Mouse (Mus musculus) spleen, adult 2 months (tissue): ENCODE data around the gene Dupd1. TPM values are rescaled to one million over a fixed set of nuclear protein-coding genes. Genes with fewer than 3 reads are reported as not detected.

Experiments used
- DNase-seq, 2 experiments: peaks; one replicate each; pipeline versions ENCODE4 v3.0.0 to v3.0.0-alpha.2; 2012 to 2021; ENCODE audit warnings: low spot score in 2 of 2, low read depth in 1 of 2
- H3K27ac ChIP-seq: fragments of 200-500 bp; 2 replicates; pipeline ENCODE4 v1.5.1; 2012; ENCODE audit warnings: low read length, inconsistent platforms; ENCODE audit not compliant: insufficient read depth
- H3K27me3 ChIP-seq: fragments of 200-500 bp; 2 replicates; pipeline ENCODE4 v1.6.1; 2012; ENCODE audit warnings: mild to moderate bottlenecking, moderate library complexity, low read length, inconsistent platforms; ENCODE audit not compliant: control insufficient read depth, insufficient read depth
- H3K36me3 ChIP-seq: fragments of 200-500 bp; 2 replicates; pipeline ENCODE4 v1.6.1; 2012; ENCODE audit warnings: mild to moderate bottlenecking, low read length, inconsistent platforms; ENCODE audit not compliant: control insufficient read depth, insufficient read depth
- H3K4me1 ChIP-seq: fragments of 200-500 bp; 2 replicates; pipeline ENCODE4 v1.6.1; 2011; ENCODE audit warnings: inconsistent platforms; ENCODE audit not compliant: control insufficient read depth, insufficient read depth, insufficient read length
- H3K4me3 ChIP-seq: fragments of 200-500 bp; 2 replicates; pipeline ENCODE4 v1.5.1; 2011; ENCODE audit warnings: mild to moderate bottlenecking, inconsistent platforms; ENCODE audit not compliant: insufficient read depth, insufficient read length; ENCODE audit errors: extremely low read depth
- CTCF ChIP-seq: fragments of 200-500 bp; IDR thresholded peaks from 2 replicates; pipeline ENCODE4 v1.5.1; 2011; ENCODE audit warnings: mild to moderate bottlenecking, inconsistent platforms; ENCODE audit not compliant: insufficient read depth, insufficient read length, insufficient replicate concordance; ENCODE audit errors: extremely low read depth
- POLR2A ChIP-seq: fragments of 200-500 bp; IDR thresholded peaks from 2 replicates; pipeline ENCODE4 v1.6.1; 2011; ENCODE audit warnings: low read depth, low read length, inconsistent platforms
- WGBS: fragments of 180-500 bp; shearing (Covaris S2); methylation state at CpG from one replicate; pipeline ENCODE4 v1.1.7; 2018; 5-methylcytosine and 5-hydroxymethylcytosine counted together
- polyA plus RNA-seq: library from polyadenylated mRNA; depleted of rRNA; stranded (reverse); fragments of >200 nt; gene quantifications from 2 replicates; pipeline ENCODE4 v1.2.3, GENCODE M21; 2012

Dupd1 gene
- polyA plus RNA-seq, 1 experiment, result not detected

DNA sequence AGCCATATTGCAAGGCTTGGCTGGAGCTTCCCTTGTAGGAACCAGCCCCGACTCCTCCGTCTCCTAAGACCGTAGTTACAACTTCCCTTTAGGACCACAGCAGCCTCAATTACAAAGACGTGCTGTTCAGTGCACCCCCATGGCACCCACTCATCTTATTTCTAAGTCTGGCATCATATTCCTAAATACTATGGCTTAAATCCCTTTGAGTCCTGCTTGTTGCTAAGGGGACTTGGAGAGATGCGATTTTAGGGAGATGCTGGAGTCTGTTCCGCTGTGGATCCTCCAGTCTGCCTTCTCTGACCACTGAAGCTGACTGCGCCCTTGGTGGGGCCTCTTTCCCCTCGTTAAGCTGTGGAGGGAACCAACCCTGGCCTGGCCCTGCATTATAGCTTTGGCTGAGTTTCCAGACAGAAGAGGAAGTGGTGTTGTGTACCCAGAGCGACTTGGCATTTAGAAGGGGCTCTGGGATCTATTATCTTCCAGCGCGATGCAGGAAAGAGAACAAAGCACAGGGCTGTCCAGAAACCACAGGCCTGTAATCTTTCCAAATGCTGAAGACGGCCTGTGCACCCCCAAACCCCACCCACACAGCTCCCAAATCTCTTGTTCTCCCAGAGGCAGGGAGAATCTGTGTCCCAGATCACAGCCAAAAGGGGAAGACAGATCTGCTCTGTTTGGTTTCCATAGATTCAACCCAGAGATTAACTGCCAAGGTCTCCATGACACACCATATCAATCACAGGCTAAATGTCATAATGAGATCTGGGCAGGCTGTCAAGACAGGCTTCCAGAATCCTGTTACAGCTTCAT, 7.4 kb downstream of the Dupd1 start:
- no peak overlapping the region for H3K4me3 ChIP-seq
- no peaks in the 10 kb centered on the region for H3K27me3 ChIP-seq
- H3K27ac ChIP-seq, result no peak overlapping the region
- 17% methylated on average over 12 of the region's 12 CpGs for WGBS
- TF ChIP-seq POLR2A, result no peak
- no peak for TF ChIP-seq CTCF
- no peaks in the 10 kb centered on the region for H3K36me3 ChIP-seq
- no peaks in the 10 kb centered on the region for H3K4me1 ChIP-seq
- DNase-seq, result no peak

- H3K4me1 ChIP-seq, result no peaks in the 10 kb centered on the region
- no peak overlapping the region for H3K4me3 ChIP-seq
- no peaks in the 10 kb centered on the region for H3K36me3 ChIP-seq
- H3K27me3 ChIP-seq, result no peaks in the 10 kb centered on the region
- no peak overlapping the region for H3K27ac ChIP-seq
- WGBS, result 75% methylated on average over 2 of the region's 2 CpGs
- TF ChIP-seq POLR2A (no peak), CTCF (no peak)
- DNase-seq, result no peak
These were observed 8.9 kb downstream of the Dupd1 start for GRCm38 (mm10) chr14:21705462-21705861.

DNA sequence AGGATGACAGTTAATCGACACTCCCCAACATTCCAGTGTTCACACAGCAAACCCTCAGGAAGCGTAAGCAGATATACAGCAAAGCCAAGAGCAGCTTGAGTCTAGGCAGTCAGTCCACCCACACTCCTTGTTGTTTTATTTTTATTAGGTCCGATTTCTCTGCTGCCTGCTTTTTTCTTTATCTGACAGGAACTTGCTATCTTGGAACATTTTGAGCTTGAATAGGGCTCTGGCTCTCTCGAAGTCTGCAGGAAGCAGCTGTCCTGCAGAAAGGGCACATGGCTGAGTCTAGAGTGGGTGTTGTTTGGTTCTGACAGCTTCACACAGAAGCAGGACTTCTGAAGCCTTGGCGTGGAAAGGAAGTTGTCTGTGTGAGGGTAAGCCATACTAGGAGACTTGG, 11.1 kb downstream of the Dupd1 start:
- no peak for TF ChIP-seq CTCF
- no peak for TF ChIP-seq POLR2A
- no peaks in the 10 kb centered on the region for H3K36me3 ChIP-seq
- 30% methylated on average over 5 of the region's 5 CpGs for WGBS
- no peak overlapping the region for H3K4me3 ChIP-seq
- no peaks in the 10 kb centered on the region for H3K27me3 ChIP-seq
- DNase-seq, result no peak
- H3K27ac ChIP-seq, result no peak overlapping the region
- H3K4me1 ChIP-seq, result no peaks in the 10 kb centered on the region

DNA sequence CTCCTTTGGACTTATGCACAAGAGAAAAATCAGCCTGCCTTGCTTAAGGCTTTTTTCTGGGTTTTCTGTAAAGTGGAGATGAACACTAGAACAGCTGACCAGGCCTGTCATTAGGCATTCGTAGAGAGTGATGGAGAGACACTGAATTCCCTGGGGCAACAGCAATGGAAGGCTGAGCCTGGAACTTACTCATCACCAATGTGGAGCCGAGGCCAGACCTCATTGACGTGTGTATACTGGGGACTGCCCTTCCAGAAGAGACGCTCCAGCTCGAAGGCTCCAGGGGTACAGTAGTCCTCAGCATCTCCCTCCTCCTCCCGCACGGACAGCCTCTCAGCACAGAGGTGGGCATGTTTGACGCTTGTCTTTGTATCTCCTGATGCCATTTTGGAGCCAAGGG, 11.7 kb downstream of the Dupd1 start:
- H3K4me3 ChIP-seq, result no peak overlapping the region
- H3K4me1 ChIP-seq, result no peaks in the 10 kb centered on the region
- DNase-seq, result no peak
- no peaks in the 10 kb centered on the region for H3K27me3 ChIP-seq
- no peaks in the 10 kb centered on the region for H3K36me3 ChIP-seq
- TF ChIP-seq POLR2A, result no peak
- TF ChIP-seq CTCF, result no peak
- H3K27ac ChIP-seq, result no peak overlapping the region
- WGBS, result 91% methylated on average over 8 of the region's 8 CpGs

GRCm38 (mm10) chr14:21696186-21696830, 18.1 kb downstream of the Dupd1 start:
- DNase-seq, result no peak

DNA sequence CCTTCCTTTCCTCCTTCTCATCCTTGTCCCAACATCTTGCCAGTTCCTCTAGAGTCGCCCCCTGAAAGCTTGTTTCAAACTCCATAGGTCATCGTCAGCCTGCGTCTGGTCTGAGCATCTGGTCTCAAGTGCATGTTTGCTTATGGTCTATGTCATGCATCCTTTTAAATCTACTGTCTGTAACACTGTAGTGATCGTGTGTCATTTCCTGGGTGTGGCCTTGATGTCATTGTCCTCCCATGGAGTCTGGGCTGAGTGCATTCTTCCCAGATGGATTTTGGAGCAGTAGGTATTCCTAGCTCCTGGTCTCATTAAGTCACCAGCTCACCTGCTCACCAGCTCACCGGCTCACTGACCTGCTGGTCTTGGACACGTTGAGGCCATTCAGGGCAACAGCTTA, 19.4 kb downstream of the Dupd1 start:
- no peak for TF ChIP-seq POLR2A
- TF ChIP-seq CTCF, result no peak
- H3K4me3 ChIP-seq, result no peak overlapping the region
- no peak overlapping the region for H3K27ac ChIP-seq
- H3K36me3 ChIP-seq, result no peaks in the 10 kb centered on the region
- DNase-seq, result no peak
- no peaks in the 10 kb centered on the region for H3K27me3 ChIP-seq
- H3K4me1 ChIP-seq, result no peaks in the 10 kb centered on the region
- WGBS, result 82% methylated on average over 6 of the region's 6 CpGs

More at GRCm38 (mm10) chr14:21696186-21696830, 18.1 kb downstream of the Dupd1 start:
- TF ChIP-seq CTCF (no peak), POLR2A (no peak)
- Histone ChIP-seq H3K36me3 (no peaks in the 10 kb centered on the region), H3K27ac (no peak overlapping the region), H3K27me3 (no peaks in the 10 kb centered on the region), H3K4me3 (no peak overlapping the region), H3K4me1 (no peaks in the 10 kb centered on the region)
- WGBS, result 87% methylated on average over 7 of the region's 7 CpGs

DNA sequence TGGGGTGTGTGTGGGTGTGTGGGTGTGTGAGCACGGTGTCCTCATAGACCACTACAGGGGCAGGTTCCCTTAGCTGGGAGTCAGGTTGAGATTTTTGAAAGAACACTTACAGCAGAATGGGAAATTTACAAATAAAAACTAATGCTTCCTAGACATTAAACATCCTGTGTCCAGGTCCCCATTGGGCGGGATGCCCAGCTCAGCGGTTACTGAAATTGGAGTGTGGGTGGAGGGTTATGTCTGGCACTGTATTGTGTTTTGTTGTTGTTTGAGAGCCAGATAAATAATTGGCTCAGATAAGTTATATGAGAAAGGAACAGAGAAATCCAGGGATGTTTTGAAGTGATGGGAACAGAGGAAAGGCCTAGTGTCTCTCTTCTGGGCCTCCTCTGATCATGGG, 23.3 kb downstream of the Dupd1 start:
- no peak for DNase-seq
- no peak overlapping the region for H3K27ac ChIP-seq
- WGBS, result 83% methylated on average over 3 of the region's 3 CpGs
- no peaks in the 10 kb centered on the region for H3K36me3 ChIP-seq
- H3K4me3 ChIP-seq, result no peak overlapping the region
- no peaks in the 10 kb centered on the region for H3K27me3 ChIP-seq
- peaks cover 2% of the 10 kb centered on the region; the same call in 1 of the 2 replicates for H3K4me1 ChIP-seq
- TF ChIP-seq CTCF (no peak), POLR2A (no peak)
